Mouse (Mus musculus): ENCODE results near the gene Apba2.

- TF ChIP-seq E2F4 (IDR thresholded peaks at IDR 0.05; ENCODE audit: insufficient read depth), result no peak
- no peak for TF ChIP-seq TCF12 (IDR thresholded peaks at IDR 0.05; ENCODE audit: insufficient read depth, poor library complexity, severe bottlenecking)
- TF ChIP-seq MYOD1 (IDR thresholded peaks at IDR 0.05; ENCODE audit: control insufficient read depth in 1 of 3, insufficient read length in 2 of 3, low read depth in 2 of 3), result no peak
Measured at GRCm38 (mm10) chr7:64667959-64668358, 166.5 kb downstream of the Apba2 start.

Data from myocyte (in vitro differentiated cells).